Comparison of ENCODE assay signal across 22 mouse cellular contexts in genomic region chr1:88502822-88503221, GRCm38 (mm10). TPM values are rescaled to one million over a fixed set of nuclear protein-coding genes. Genes with fewer than 3 reads are reported as not detected.
DNase-seq lines count a peak whose midpoint lies in the region; ATAC-seq and TF ChIP-seq lines count a peak whose summit lies in the region.
"Had no signal": no experiment of that assay in that cellular context is flagged by ENCODE, and none has a peak within 500 bp of the region (broad histone marks: within the 10 kb centered on the region; RNA-seq: fewer than 3 reads in every experiment).

No protein-coding gene starts in this region.

- WGBS in hindbrain, embryonic 10.5 days = 96% methylated on average over 1 of the region's 1 CpGs
- whole genome bisulfite sequencing in hindbrain, embryonic 14.5 days = 100% methylated on average over 1 of the region's 1 CpGs
- 65% methylated on average over 1 of the region's 1 CpGs for WGBS in lung, embryonic 14.5 days
- WGBS in lung, embryonic 15.5 days = 60% methylated on average over 1 of the region's 1 CpGs
- WGBS in lung, embryonic 16.5 days = 65% methylated on average over 1 of the region's 1 CpGs

- TF ChIP-seq CTCF in lung, embryonic 14.5 days (IDR thresholded peaks at IDR 0.05; ENCODE audit: low read depth) = no peak

- H3K4me3 ChIP-seq in hindbrain, embryonic 10.5 days = no peak overlapping the region
- H3K4me3 ChIP-seq in hindbrain, embryonic 14.5 days (replicated peaks; ENCODE audit: low read length) = no peak overlapping the region
- no peak overlapping the region; the same call in 1 of the 2 replicates for H3K4me3 ChIP-seq in lung, embryonic 14.5 days (ENCODE audit: low read depth, low read length)
- no peak overlapping the region for H3K4me3 ChIP-seq in lung, embryonic 15.5 days
- H3K4me3 ChIP-seq in lung, embryonic 16.5 days (ENCODE audit: low read length) = no peak overlapping the region

- peak overlapping the region; percentile 35; the same call in 1 of the 2 replicates for H3K27ac ChIP-seq in hindbrain, embryonic 10.5 days
- no peak overlapping the region for H3K27ac ChIP-seq in hindbrain, embryonic 14.5 days
- H3K27ac ChIP-seq in lung, embryonic 14.5 days (ENCODE audit: low read depth) = 0 out of 2 replicates have a peak overlapping the region, but pooled peaks have one; percentile 58
- peak overlapping the region; percentile 44 for H3K27ac ChIP-seq in lung, embryonic 15.5 days
- H3K27ac ChIP-seq in lung, embryonic 16.5 days (ENCODE audit: low read length) = no peak overlapping the region

- peaks cover 33% of the 10 kb centered on the region for H3K4me1 ChIP-seq in hindbrain, embryonic 10.5 days (replicated peaks)
- peaks cover 8% of the 10 kb centered on the region; the same call in 1 of the 2 replicates for H3K4me1 ChIP-seq in hindbrain, embryonic 14.5 days (replicated peaks; ENCODE audit: control insufficient read depth, insufficient read depth, low read length)
- no peaks in the 10 kb centered on the region for H3K4me1 ChIP-seq in lung, embryonic 14.5 days (ENCODE audit: insufficient read depth)
- H3K4me1 ChIP-seq in lung, embryonic 15.5 days = peaks cover 16% of the 10 kb centered on the region; the same call in 1 of the 2 replicates
- peaks cover 9% of the 10 kb centered on the region for H3K4me1 ChIP-seq in lung, embryonic 16.5 days (replicated peaks; ENCODE audit: control insufficient read depth, insufficient read depth, low read length)

- H3K9ac ChIP-seq in hindbrain, embryonic 14.5 days = no peak overlapping the region
- H3K9ac ChIP-seq in lung, embryonic 14.5 days = no peak overlapping the region
- no peak overlapping the region for H3K9ac ChIP-seq in lung, embryonic 15.5 days
- H3K9ac ChIP-seq in lung, embryonic 16.5 days (ENCODE audit: low read length) = no peak overlapping the region

- H3K9me3 ChIP-seq in hindbrain, embryonic 10.5 days = no peaks in the 10 kb centered on the region
- no peaks in the 10 kb centered on the region for H3K9me3 ChIP-seq in hindbrain, embryonic 14.5 days (ENCODE audit: control insufficient read depth, low read length)
- no peaks in the 10 kb centered on the region for H3K9me3 ChIP-seq in lung, embryonic 14.5 days (ENCODE audit: low read depth, low read length)
- no peaks in the 10 kb centered on the region for H3K9me3 ChIP-seq in lung, embryonic 15.5 days
- H3K9me3 ChIP-seq in lung, embryonic 16.5 days (ENCODE audit: control insufficient read depth, low read length) = no peaks in the 10 kb centered on the region
- H3K9me3 ChIP-seq: G1E had no signal

- H3K4me2 ChIP-seq in hindbrain, embryonic 14.5 days (replicated peaks) = no peak overlapping the region
- peak overlapping the region; percentile 44; the same call in 1 of the 2 replicates for H3K4me2 ChIP-seq in lung, embryonic 14.5 days
- peak overlapping the region; percentile 17; the same call in 1 of the 2 replicates for H3K4me2 ChIP-seq in lung, embryonic 15.5 days
- no peak overlapping the region for H3K4me2 ChIP-seq in lung, embryonic 16.5 days (ENCODE audit: low read depth, low read length)

- no peak for DNase-seq in hindbrain, embryonic 10.5 days (ENCODE audit: low spot score)
- no peak for DNase-seq in hindbrain, embryonic 14.5 days (ENCODE audit: low spot score)
- peak; percentile 40 for DNase-seq in lung, embryonic 14.5 days
- DNase-seq in lung, postnatal 10 days = no peak
- DNase-seq in lung, postnatal 14 days = no peak
- no peak for DNase-seq in lung, adult 18-20 months
- DNase-seq: adrenal gland, adult 2 months; adrenal gland, adult 8-10 months; adrenal gland, postnatal 10 days; adrenal gland, postnatal 14 days; adrenal gland, postnatal 25 days; adrenal gland, postnatal 36 days; B cell, adult 2 months; cerebellum, adult 11 months; cerebellum, adult 11-12 months had no signal

- peaks cover 14% of the 10 kb centered on the region for H3K27me3 ChIP-seq in hindbrain, embryonic 10.5 days (ENCODE audit: insufficient read depth, poor library complexity, severe bottlenecking)
- no peaks in the 10 kb centered on the region for H3K27me3 ChIP-seq in hindbrain, embryonic 14.5 days (ENCODE audit: control insufficient read depth, insufficient read depth, low read length)
- H3K27me3 ChIP-seq in lung, embryonic 14.5 days (ENCODE audit: insufficient read depth, low read length) = no peaks in the 10 kb centered on the region
- H3K27me3 ChIP-seq in lung, embryonic 15.5 days = no peaks in the 10 kb centered on the region
- H3K27me3 ChIP-seq in lung, embryonic 16.5 days (ENCODE audit: control insufficient read depth, insufficient read depth, low read depth, low read length) = no peaks in the 10 kb centered on the region
- H3K27me3 ChIP-seq: CH12.LX, Patski had no signal

- no peak for ATAC-seq in hindbrain, embryonic 14.5 days (ENCODE audit: low FRiP score)
- peak; percentile 66 for ATAC-seq in lung, embryonic 14.5 days (ENCODE audit: insufficient read depth)
- ATAC-seq in lung, embryonic 15.5 days (ENCODE audit: borderline replicate concordance, extremely low read depth, low FRiP score, low TSS enrichment) = no peak
- peak; percentile 53; the same call in 1 of the 2 replicates for ATAC-seq in lung, embryonic 16.5 days (ENCODE audit: low read depth)
- ATAC-seq: activated CD4-positive, CD25-positive, alpha-beta regulatory T cell, adult 4 months; CD4-positive, CD25-positive, alpha-beta regulatory T cell, adult 4 months; Patski had no signal

- H3K36me3 ChIP-seq in hindbrain, embryonic 10.5 days = no peaks in the 10 kb centered on the region
- no peaks in the 10 kb centered on the region for H3K36me3 ChIP-seq in hindbrain, embryonic 14.5 days (replicated peaks; ENCODE audit: control insufficient read depth, insufficient read depth)
- H3K36me3 ChIP-seq in lung, embryonic 14.5 days (ENCODE audit: insufficient read depth) = no peaks in the 10 kb centered on the region
- no peaks in the 10 kb centered on the region for H3K36me3 ChIP-seq in lung, embryonic 15.5 days
- H3K36me3 ChIP-seq in lung, embryonic 16.5 days (ENCODE audit: control insufficient read depth, insufficient read depth, low read length) = no peaks in the 10 kb centered on the region
- H3K36me3 ChIP-seq: G1E had no signal

RNA-seq across cellular contexts. Expression of gene Glrp1, which starts 7.0 kb away (rescaled TPM):
- not detected in 2 replicates for polyA plus RNA-seq in hindbrain, embryonic 10.5 days (2016; fragmentation: Nextera tagmentation; extraction: Ambion mirVana)
- not detected in 2 replicates for polyA plus RNA-seq in hindbrain, embryonic 14.5 days (2014; fragmentation: Nextera tagmentation; extraction: Ambion mirVana)
- polyA plus RNA-seq in lung, embryonic 14.5 days (2014; fragmentation: Nextera tagmentation; extraction: Ambion mirVana) = 0.27 and 0.38 TPM in 2 replicates
- 0.15 and 0.29 TPM in 2 replicates for polyA plus RNA-seq in lung, embryonic 15.5 days (2015; fragmentation: Nextera tagmentation; extraction: Ambion mirVana)
- 0.21 and 0.28 TPM in 2 replicates for polyA plus RNA-seq in lung, embryonic 16.5 days (2015; fragmentation: Nextera tagmentation; extraction: Ambion mirVana)
- polyA plus RNA-seq: activated CD4-positive, CD25-positive, alpha-beta regulatory T cell, adult 4 months; adrenal gland, adult 2 months; CD4-positive, CD25-positive, alpha-beta regulatory T cell, adult 4 months; G1E; Patski had no signal

Comparison
In these comparisons a context has a peak if more than half of its experiments do, and no peak if none do; other contexts are left out.
1. H3K27ac ChIP-seq: peak in hindbrain, embryonic 10.5 days (single experiment), lung, embryonic 14.5 days (single experiment) and lung, embryonic 15.5 days (single experiment); none in hindbrain, embryonic 14.5 days (single experiment) and lung, embryonic 16.5 days (single experiment).
2. ATAC-seq: peak in lung, embryonic 14.5 days (single experiment) and lung, embryonic 16.5 days (single experiment); none in hindbrain, embryonic 14.5 days (single experiment) and lung, embryonic 15.5 days (single experiment).
3. H3K4me2 ChIP-seq: peak in lung, embryonic 14.5 days (single experiment) and lung, embryonic 15.5 days (single experiment); none in hindbrain, embryonic 14.5 days (single experiment) and lung, embryonic 16.5 days (single experiment).